Mouse (Mus musculus) granulocyte monocyte progenitor cell, adult 5-6 weeks (primary cell): ENCODE measurements around the gene Hacl1. TPM values are rescaled to one million over a fixed set of nuclear protein-coding genes. Genes with fewer than 3 reads are reported as not detected.

ENCODE experiments used
- ATAC-seq: replicated peaks from 2 replicates; pipeline ENCODE4 v1.8.0; 2016; ENCODE audit warnings: mild to moderate bottlenecking, moderate TSS enrichment, inconsistent platforms; ENCODE audit not compliant: poor library complexity, severe bottlenecking
- total RNA-seq, 2 experiments: library from RNA; stranded (forward) in 1 of 2; stranded (reverse) in 1 of 2; fragments of 200-712, 200-1000 nt in 1 of 2; fragments of >200 nt in 1 of 2; fragmentation: Nextera tagmentation in 1 of 2; gene quantifications; 2 replicates each; pipeline ENCODE4 v1.2.3; 2014 to 2017

Hacl1 gene
- total RNA-seq, 2 experiments from 2014 or later, result 6.0 to 24.1 TPM

- ATAC-seq, result no peak
Observed at GRCm38 (mm10) chr14:31663376-31664099, 22.5 kb upstream of the Hacl1 start.

GRCm38 (mm10) chr14:31662555-31663211 is 21.6 kb upstream of the Hacl1 start:
- ATAC-seq, result no peak; the same call in 1 of the 2 replicates

GRCm38 (mm10) chr14:31661671-31662554 is 20.8 kb upstream of the Hacl1 start:
- peak; percentile 46 for ATAC-seq

GRCm38 (mm10) chr14:31660312-31661093 is 19.4 kb upstream of the Hacl1 start:
- ATAC-seq, result no peak

GRCm38 (mm10) chr14:31659501-31660181 is 18.6 kb upstream of the Hacl1 start:
- ATAC-seq, result no peak

GRCm38 (mm10) chr14:31658126-31658680 is 17.1 kb upstream of the Hacl1 start:
- no peak for ATAC-seq

GRCm38 (mm10) chr14:31656857-31657645 is 16.0 kb upstream of the Hacl1 start:
- peak; percentile 70 for ATAC-seq

- ATAC-seq, result no peak
Observed at GRCm38 (mm10) chr14:31656386-31656785, 15.3 kb upstream of the Hacl1 start.

- no peak for ATAC-seq
Observed at GRCm38 (mm10) chr14:31655406-31655805, 14.3 kb upstream of the Hacl1 start.

GRCm38 (mm10) chr14:31654816-31655215 is 13.7 kb upstream of the Hacl1 start:
- no peak for ATAC-seq

- no peak for ATAC-seq
Observed at GRCm38 (mm10) chr14:31653101-31653875, 12.2 kb upstream of the Hacl1 start.

GRCm38 (mm10) chr14:31652624-31653023 is 11.5 kb upstream of the Hacl1 start:
- no peak for ATAC-seq

GRCm38 (mm10) chr14:31652106-31652505 is 11.0 kb upstream of the Hacl1 start:
- no peak for ATAC-seq

GRCm38 (mm10) chr14:31651206-31651605 is 10.1 kb upstream of the Hacl1 start:
- ATAC-seq, result no peak

GRCm38 (mm10) chr14:31650347-31650746 is 9.3 kb upstream of the Hacl1 start:
- ATAC-seq, result no peak

- ATAC-seq, result no peak
Observed at GRCm38 (mm10) chr14:31647991-31648390, 6.9 kb upstream of the Hacl1 start.

- no peak for ATAC-seq
Observed at GRCm38 (mm10) chr14:31645920-31646319, 4.8 kb upstream of the Hacl1 start.
